Mouse (Mus musculus): ENCODE results near the gene Ptprg.

Ptprg gene

GRCm38 (mm10) chr14:12153599-12153998 lies 600.3 kb downstream of the Ptprg start:
- 77% methylated on average over 13 of the region's 13 CpGs for WGBS

GRCm38 (mm10) chr14:12161738-12162310 lies 608.5 kb downstream of the Ptprg start:
- WGBS, result 59% methylated on average over 14 of the region's 14 CpGs

GRCm38 (mm10) chr14:12162331-12162854 lies 609.1 kb downstream of the Ptprg start:
- 58% methylated on average over 5 of the region's 5 CpGs for WGBS

- WGBS, result 45% methylated on average over 4 of the region's 4 CpGs
Observed at GRCm38 (mm10) chr14:12163196-12163595, 609.9 kb downstream of the Ptprg start.

GRCm38 (mm10) chr14:12167215-12167614 lies 613.9 kb downstream of the Ptprg start:
- WGBS, result 77% methylated on average over 4 of the region's 4 CpGs

- 85% methylated on average over 8 of the region's 8 CpGs for WGBS
Observed at GRCm38 (mm10) chr14:12167651-12168050, 614.3 kb downstream of the Ptprg start.

GRCm38 (mm10) chr14:12177436-12177835 lies 624.1 kb downstream of the Ptprg start:
- WGBS, result 38% methylated on average over 5 of the region's 5 CpGs

- 77% methylated on average over 1 of the region's 1 CpGs for WGBS
Observed at GRCm38 (mm10) chr14:12178645-12179044, 625.3 kb downstream of the Ptprg start.

GRCm38 (mm10) chr14:12180116-12180515 lies 626.8 kb downstream of the Ptprg start:
- 87% methylated on average over 3 of the region's 3 CpGs for WGBS

GRCm38 (mm10) chr14:12185040-12185439 lies 631.7 kb downstream of the Ptprg start:
- WGBS, result 54% methylated on average over 4 of the region's 4 CpGs

GRCm38 (mm10) chr14:12188352-12188751 lies 635.0 kb downstream of the Ptprg start:
- WGBS, result 66% methylated on average over 4 of the region's 4 CpGs

- 55% methylated on average over 3 of the region's 3 CpGs for WGBS
Observed at GRCm38 (mm10) chr14:12189266-12189665, 635.9 kb downstream of the Ptprg start.

- 65% methylated on average over 12 of the region's 12 CpGs for WGBS
Observed at GRCm38 (mm10) chr14:12189717-12190600, 636.6 kb downstream of the Ptprg start.

GRCm38 (mm10) chr14:12191076-12191475 lies 637.7 kb downstream of the Ptprg start:
- 80% methylated on average over 6 of the region's 6 CpGs for WGBS

- 49% methylated on average over 7 of the region's 7 CpGs for WGBS
Observed at GRCm38 (mm10) chr14:12198735-12199134, 645.4 kb downstream of the Ptprg start.

GRCm38 (mm10) chr14:12199956-12200950 lies 646.9 kb downstream of the Ptprg start:
- 70% methylated on average over 13 of the region's 13 CpGs for WGBS

GRCm38 (mm10) chr14:12202214-12202613 lies 648.9 kb downstream of the Ptprg start:
- WGBS, result 76% methylated on average over 10 of the region's 10 CpGs

- 84% methylated on average over 7 of the region's 7 CpGs for WGBS
Observed at GRCm38 (mm10) chr14:12203081-12203480, 649.7 kb downstream of the Ptprg start.

- WGBS, result 27% methylated on average over 2 of the region's 2 CpGs
Observed at GRCm38 (mm10) chr14:12206138-12206537, 652.8 kb downstream of the Ptprg start.

- WGBS, result 94% methylated on average over 2 of the region's 2 CpGs
Observed at GRCm38 (mm10) chr14:12208554-12208953, 655.2 kb downstream of the Ptprg start.

GRCm38 (mm10) chr14:12218544-12219150 lies 665.3 kb downstream of the Ptprg start:
- WGBS, result 83% methylated on average over 16 of the region's 16 CpGs

Measured in cerebral cortex, adult 2 months (tissue).